Mouse (Mus musculus) stomach, postnatal 0 days (tissue): ENCODE data around the gene Tns4.

ENCODE experiments used
- CTCF ChIP-seq: IDR thresholded peaks from 2 replicates; pipeline ENCODE4 v1.5.1; 2016; ENCODE audit warnings: antibody characterized with exemption, low read depth, mild to moderate bottlenecking, moderate library complexity
- EP300 ChIP-seq: optimal IDR thresholded peaks from 2 replicates; pipeline ENCODE3; 2016; ENCODE audit warnings: antibody characterized with exemption

DNA sequence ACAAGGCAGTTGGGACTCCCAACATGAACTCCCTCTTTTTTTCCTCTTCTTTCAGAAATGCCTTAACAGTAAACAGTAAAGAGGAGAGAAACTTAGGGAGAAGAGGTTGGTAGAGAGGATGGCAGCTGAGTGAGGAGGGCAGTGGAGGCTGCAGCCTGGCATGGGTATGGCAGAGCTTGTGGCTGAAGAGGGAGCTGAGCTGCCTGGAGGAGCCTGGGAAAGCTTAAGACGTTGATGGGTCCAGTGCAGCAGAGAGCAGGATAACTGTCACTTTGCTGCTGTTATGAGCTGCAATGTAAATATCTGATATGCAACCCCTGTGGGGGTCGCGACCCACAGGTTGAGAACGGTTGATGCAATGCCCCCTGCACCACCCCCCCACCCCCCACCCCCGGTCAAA, 23.6 kb upstream of the Tns4 start:
- TF ChIP-seq CTCF (no peak), EP300 (no peak)
